Mouse (Mus musculus): ENCODE data around the gene Vps29. TPM values are rescaled to one million over a fixed set of nuclear protein-coding genes. Genes with fewer than 3 reads are reported as not detected.
A peak's percentile ranks its signal among the peaks of the same experiment; 100 is the strongest.

Gene Vps29
- 342 and 352 TPM in 2 replicates for polyA plus RNA-seq (2014; fragmentation: Nextera tagmentation; extraction: Ambion mirVana)

GRCm38 (mm10) chr5:122353807-122354491, at the start of gene Vps29, which contains the start of gene Rad9b:
TSS of gene Vps29 (plus strand) at chr5:122354369.
TSS of gene Rad9b (minus strand) at chr5:122354233.
- WGBS: 2% methylated on average over 51 of the region's 51 CpGs
- H3K4me2 ChIP-seq (replicated peaks): peak within 1 kb of the TSS; percentile 85

GRCm38 (mm10) chr5:122304541-122304940, 49.6 kb upstream of the Vps29 start:
- H3K27ac ChIP-seq: no peak overlapping the region
- no peaks in the 10 kb centered on the region for H3K9me3 ChIP-seq (ENCODE audit: control insufficient read depth, low read length)
- DNase-seq (ENCODE audit: low spot score): no peak

More at GRCm38 (mm10) chr5:122353807-122354491, at the start of gene Vps29, which contains the start of gene Rad9b:
- Histone ChIP-seq H3K4me3 (replicated peaks; ENCODE audit: low read length) (peak within 1 kb of the TSS; percentile 97), H3K36me3 (replicated peaks; ENCODE audit: control insufficient read depth, insufficient read depth) (peaks cover 8% of the 10 kb centered on the region; the same call in 1 of the 2 replicates), H3K4me1 (replicated peaks; ENCODE audit: control insufficient read depth, insufficient read depth, low read length) (peaks cover 16% of the 10 kb centered on the region), H3K9ac (peak within 1 kb of the TSS; percentile 92), H3K27me3 (ENCODE audit: control insufficient read depth, insufficient read depth, low read length) (no peaks in the 10 kb centered on the region), H3K27ac (peak within 1 kb of the TSS; percentile 89), H3K9me3 (ENCODE audit: control insufficient read depth, low read length) (no peaks in the 10 kb centered on the region)
- DNase-seq (ENCODE audit: low spot score) (peak; percentile 100), ATAC-seq (ENCODE audit: low FRiP score) (peak; percentile 93)

GRCm38 (mm10) chr5:122305472-122305871, 48.7 kb upstream of the Vps29 start:
- Histone ChIP-seq H3K4me2 (replicated peaks) (no peak overlapping the region), H3K9ac (no peak overlapping the region), H3K4me3 (replicated peaks; ENCODE audit: low read length) (no peak overlapping the region), H3K36me3 (replicated peaks; ENCODE audit: control insufficient read depth, insufficient read depth) (peaks cover 7% of the 10 kb centered on the region; the same call in 1 of the 2 replicates), H3K27ac (no peak overlapping the region), H3K9me3 (ENCODE audit: control insufficient read depth, low read length) (no peaks in the 10 kb centered on the region), H3K27me3 (ENCODE audit: control insufficient read depth, insufficient read depth, low read length) (no peaks in the 10 kb centered on the region), H3K4me1 (replicated peaks; ENCODE audit: control insufficient read depth, insufficient read depth, low read length) (peaks cover 4% of the 10 kb centered on the region; the same call in 1 of the 2 replicates)
- DNase-seq (ENCODE audit: low spot score) (no peak), ATAC-seq (ENCODE audit: low FRiP score) (no peak)
- 91% methylated on average over 7 of the region's 7 CpGs for WGBS

More at GRCm38 (mm10) chr5:122304541-122304940, 49.6 kb upstream of the Vps29 start:
- no peak overlapping the region for H3K4me2 ChIP-seq (replicated peaks)
- ATAC-seq (ENCODE audit: low FRiP score): no peak
- H3K9ac ChIP-seq: no peak overlapping the region
- no peaks in the 10 kb centered on the region for H3K27me3 ChIP-seq (ENCODE audit: control insufficient read depth, insufficient read depth, low read length)
- WGBS: 81% methylated on average over 6 of the region's 6 CpGs
- H3K36me3 ChIP-seq (replicated peaks; ENCODE audit: control insufficient read depth, insufficient read depth): peaks cover 5% of the 10 kb centered on the region; the same call in 1 of the 2 replicates
- H3K4me1 ChIP-seq (replicated peaks; ENCODE audit: control insufficient read depth, insufficient read depth, low read length): peaks cover 4% of the 10 kb centered on the region; the same call in 1 of the 2 replicates
- no peak overlapping the region for H3K4me3 ChIP-seq (replicated peaks; ENCODE audit: low read length)

- H3K27ac ChIP-seq: no peak overlapping the region
- H3K4me1 ChIP-seq (replicated peaks; ENCODE audit: control insufficient read depth, insufficient read depth, low read length): peaks cover 4% of the 10 kb centered on the region; the same call in 1 of the 2 replicates
- H3K36me3 ChIP-seq (replicated peaks; ENCODE audit: control insufficient read depth, insufficient read depth): peaks cover 17% of the 10 kb centered on the region
- DNase-seq (ENCODE audit: low spot score) (no peak), ATAC-seq (ENCODE audit: low FRiP score) (no peak)
- H3K4me2 ChIP-seq (replicated peaks): no peak overlapping the region
- no peaks in the 10 kb centered on the region for H3K9me3 ChIP-seq (ENCODE audit: control insufficient read depth, low read length)
- H3K27me3 ChIP-seq (ENCODE audit: control insufficient read depth, insufficient read depth, low read length): no peaks in the 10 kb centered on the region
- H3K4me3 ChIP-seq (replicated peaks; ENCODE audit: low read length): no peak overlapping the region
- 89% methylated on average over 3 of the region's 3 CpGs for WGBS
- no peak overlapping the region for H3K9ac ChIP-seq
Observed at GRCm38 (mm10) chr5:122306536-122306935, 47.6 kb upstream of the Vps29 start.

GRCm38 (mm10) chr5:122310699-122311098, 43.5 kb upstream of the Vps29 start:
- WGBS: 85% methylated on average over 8 of the region's 8 CpGs
- Histone ChIP-seq H3K9me3 (ENCODE audit: control insufficient read depth, low read length) (no peaks in the 10 kb centered on the region), H3K27ac (no peak overlapping the region), H3K27me3 (ENCODE audit: control insufficient read depth, insufficient read depth, low read length) (no peaks in the 10 kb centered on the region), H3K4me1 (replicated peaks; ENCODE audit: control insufficient read depth, insufficient read depth, low read length) (no peaks in the 10 kb centered on the region), H3K9ac (no peak overlapping the region), H3K36me3 (replicated peaks; ENCODE audit: control insufficient read depth, insufficient read depth) (peaks cover 35% of the 10 kb centered on the region), H3K4me2 (replicated peaks) (no peak overlapping the region), H3K4me3 (replicated peaks; ENCODE audit: low read length) (no peak overlapping the region)
- no peak for ATAC-seq (ENCODE audit: low FRiP score)
- DNase-seq (ENCODE audit: low spot score): no peak

- DNase-seq (ENCODE audit: low spot score): no peak
- Histone ChIP-seq H3K36me3 (replicated peaks; ENCODE audit: control insufficient read depth, insufficient read depth) (peaks cover 39% of the 10 kb centered on the region), H3K9me3 (ENCODE audit: control insufficient read depth, low read length) (no peaks in the 10 kb centered on the region), H3K27me3 (ENCODE audit: control insufficient read depth, insufficient read depth, low read length) (no peaks in the 10 kb centered on the region), H3K9ac (no peak overlapping the region), H3K4me2 (replicated peaks) (no peak overlapping the region), H3K27ac (no peak overlapping the region), H3K4me1 (replicated peaks; ENCODE audit: control insufficient read depth, insufficient read depth, low read length) (no peaks in the 10 kb centered on the region), H3K4me3 (replicated peaks; ENCODE audit: low read length) (no peak overlapping the region)
- WGBS: 61% methylated on average over 7 of the region's 7 CpGs
- no peak for ATAC-seq (ENCODE audit: low FRiP score)
Observed at GRCm38 (mm10) chr5:122311692-122312091, 42.5 kb upstream of the Vps29 start.

- Histone ChIP-seq H3K4me1 (replicated peaks; ENCODE audit: control insufficient read depth, insufficient read depth, low read length) (no peaks in the 10 kb centered on the region), H3K27ac (peak overlapping the region; percentile 34; the same call in 1 of the 2 replicates)
Observed at GRCm38 (mm10) chr5:122312346-122312745, 41.8 kb upstream of the Vps29 start.

GRCm38 (mm10) chr5:122312942-122313684, 41.1 kb upstream of the Vps29 start:
- H3K4me3 ChIP-seq (replicated peaks; ENCODE audit: low read length): no peak overlapping the region
- no peaks in the 10 kb centered on the region for H3K4me1 ChIP-seq (replicated peaks; ENCODE audit: control insufficient read depth, insufficient read depth, low read length)
- H3K27ac ChIP-seq: no peak overlapping the region; the same call in 1 of the 2 replicates
- no peaks in the 10 kb centered on the region for H3K9me3 ChIP-seq (ENCODE audit: control insufficient read depth, low read length)
- 88% methylated on average over 17 of the region's 17 CpGs for WGBS
- ATAC-seq (ENCODE audit: low FRiP score) (no peak), DNase-seq (ENCODE audit: low spot score) (no peak)
- no peak overlapping the region for H3K9ac ChIP-seq
- no peak overlapping the region for H3K4me2 ChIP-seq (replicated peaks)
- no peaks in the 10 kb centered on the region for H3K27me3 ChIP-seq (ENCODE audit: control insufficient read depth, insufficient read depth, low read length)
- H3K36me3 ChIP-seq (replicated peaks; ENCODE audit: control insufficient read depth, insufficient read depth): peaks cover 45% of the 10 kb centered on the region

More at GRCm38 (mm10) chr5:122312346-122312745, 41.8 kb upstream of the Vps29 start:
- no peak for DNase-seq (ENCODE audit: low spot score)
- Histone ChIP-seq H3K9me3 (ENCODE audit: control insufficient read depth, low read length) (no peaks in the 10 kb centered on the region), H3K4me2 (replicated peaks) (no peak overlapping the region), H3K9ac (no peak overlapping the region), H3K27me3 (ENCODE audit: control insufficient read depth, insufficient read depth, low read length) (no peaks in the 10 kb centered on the region), H3K4me3 (replicated peaks; ENCODE audit: low read length) (no peak overlapping the region), H3K36me3 (replicated peaks; ENCODE audit: control insufficient read depth, insufficient read depth) (peaks cover 45% of the 10 kb centered on the region)
- ATAC-seq (ENCODE audit: low FRiP score): no peak
- 91% methylated on average over 4 of the region's 4 CpGs for WGBS

Measured in hindbrain, embryonic 14.5 days (tissue).